Mouse (Mus musculus) ES-Bruce4 (cell line): ENCODE measurements around the gene Gnmt.

ENCODE experiments used
- CTCF ChIP-seq: IDR thresholded peaks from one replicate; pipeline ENCODE4 v1.8.1; 2011; ENCODE audit warnings: low read depth, low read length
- EP300 ChIP-seq: IDR thresholded peaks from 2 replicates; pipeline ENCODE4 v1.6.1; 2011; ENCODE audit warnings: low read depth, low read length; ENCODE audit not compliant: insufficient read depth

DNA sequence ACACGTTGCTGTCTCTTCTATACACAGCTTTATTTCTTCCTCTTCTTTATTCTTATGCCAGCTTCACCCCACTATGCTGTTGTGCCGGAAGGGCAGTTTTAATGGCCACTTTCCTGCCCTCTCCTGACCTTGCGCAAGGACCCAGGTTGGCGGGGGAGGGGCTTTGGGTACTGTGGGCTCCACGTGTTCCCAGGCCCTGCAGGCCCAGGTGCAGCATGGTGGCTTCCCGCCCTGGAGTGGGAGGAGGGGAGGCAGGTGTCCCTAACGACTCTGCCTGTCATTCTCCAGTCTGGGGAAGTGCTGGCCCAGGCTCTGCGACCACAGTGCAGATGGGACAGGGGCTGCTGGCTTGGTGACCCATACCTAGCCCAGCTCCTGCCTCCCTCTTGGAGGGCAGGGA is 38.9 kb upstream of the Gnmt start:
- TF ChIP-seq EP300, result no peak
- TF ChIP-seq CTCF, result no peak
